Mouse (Mus musculus) liver, adult 2 months (tissue): ENCODE results near the gene AW011738.

Experiments
- CTCF ChIP-seq: fragments of 200-500 bp; IDR thresholded peaks from 2 replicates; pipeline ENCODE4 v1.5.1; 2011; ENCODE audit warnings: low read depth, low read length, control low read depth
- POLR2A ChIP-seq: fragments of 200-500 bp; IDR thresholded peaks from 2 replicates; pipeline ENCODE4 v1.6.1; 2011; ENCODE audit warnings: low read length, control low read depth; ENCODE audit not compliant: insufficient read depth; ENCODE audit errors: extremely low read depth

DNA sequence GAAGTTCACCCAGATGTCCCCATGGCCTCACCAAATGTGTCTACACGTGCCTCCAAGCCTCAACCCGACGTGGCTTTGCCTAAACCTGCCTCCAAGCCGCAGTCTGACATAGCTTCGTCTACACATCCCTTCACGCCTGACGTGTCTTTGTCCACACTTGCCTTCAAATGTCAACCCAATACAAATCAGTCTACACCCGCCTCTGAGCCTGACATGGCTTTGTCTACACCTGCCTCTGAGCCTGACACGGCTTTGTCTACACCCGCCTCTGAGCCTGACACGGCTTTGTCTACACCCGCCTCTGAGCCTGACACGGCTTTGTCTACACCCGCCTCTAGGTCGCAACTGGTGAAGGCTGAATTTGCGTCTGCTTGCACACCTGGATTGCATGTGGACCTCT lies 14.7 kb downstream of the AW011738 start:
- TF ChIP-seq POLR2A (no peak), CTCF (no peak)
